Mouse (Mus musculus): Measurements from ENCODE around the gene Limk1. TPM values are rescaled to one million over a fixed set of nuclear protein-coding genes. Genes with fewer than 3 reads are reported as not detected.
"Not testable (repeated sequence)": the region's sequence is repeated elsewhere in the genome, so short reads cannot be mapped to it uniquely, and the experiment has no call there.

The Limk1 gene
- polyA plus RNA-seq, 1 experiment from 2014 or later: 8.0 TPM

- Histone ChIP-seq H3K27ac (replicated peaks) (peak overlapping the region; percentile 71; the same call in 1 of the 2 replicates), H3K4me3 (no peak overlapping the region), H3K36me3 (peaks cover 45% of the 10 kb centered on the region), H3K4me1 (peaks cover 47% of the 10 kb centered on the region), H3K9me3 (replicated peaks) (no peaks in the 10 kb centered on the region), H3K27me3 (ENCODE audit: low read depth, poor library complexity, severe bottlenecking) (no peaks in the 10 kb centered on the region)
- WGBS: 91% methylated on average over 6 of the region's 6 CpGs
- no peak for DNase-seq (ENCODE audit: low spot score)
Observed at GRCm38 (mm10) chr5:134672611-134673010, 15.8 kb downstream of the Limk1 start.

- Histone ChIP-seq H3K27me3 (ENCODE audit: low read depth, poor library complexity, severe bottlenecking) (no peaks in the 10 kb centered on the region), H3K9me3 (replicated peaks) (no peaks in the 10 kb centered on the region), H3K36me3 (peaks cover 50% of the 10 kb centered on the region), H3K27ac (replicated peaks) (peak overlapping the region; percentile 71), H3K4me3 (no peak overlapping the region), H3K4me1 (peaks cover 43% of the 10 kb centered on the region)
- DNase-seq (ENCODE audit: low spot score): no peak
- WGBS: 97% methylated on average over 1 of the region's 1 CpGs
Observed at GRCm38 (mm10) chr5:134672198-134672516, 16.2 kb downstream of the Limk1 start.

GRCm38 (mm10) chr5:134671335-134672197 is 16.8 kb downstream of the Limk1 start:
- Histone ChIP-seq H3K36me3 (peaks cover 53% of the 10 kb centered on the region), H3K27ac (replicated peaks) (peak overlapping the region; percentile 71), H3K27me3 (ENCODE audit: low read depth, poor library complexity, severe bottlenecking) (no peaks in the 10 kb centered on the region), H3K4me1 (peaks cover 37% of the 10 kb centered on the region), H3K4me3 (no peak overlapping the region), H3K9me3 (replicated peaks) (no peaks in the 10 kb centered on the region)
- 79% methylated on average over 17 of the region's 17 CpGs for WGBS
- no peak for DNase-seq (ENCODE audit: low spot score)

GRCm38 (mm10) chr5:134669001-134669708 is 19.2 kb downstream of the Limk1 start:
- no peaks in the 10 kb centered on the region for H3K9me3 ChIP-seq (replicated peaks)
- no peak for DNase-seq (ENCODE audit: low spot score)
- 78% methylated on average over 20 of the region's 20 CpGs for WGBS
- H3K36me3 ChIP-seq: peaks cover 74% of the 10 kb centered on the region
- no peak overlapping the region for H3K4me3 ChIP-seq
- no peaks in the 10 kb centered on the region for H3K27me3 ChIP-seq (ENCODE audit: low read depth, poor library complexity, severe bottlenecking)
- H3K4me1 ChIP-seq: peaks cover 16% of the 10 kb centered on the region
- no peak overlapping the region; the same call in 1 of the 2 replicates for H3K27ac ChIP-seq (replicated peaks)

GRCm38 (mm10) chr5:134668495-134668894 is 19.9 kb downstream of the Limk1 start:
- Histone ChIP-seq H3K36me3 (peaks cover 81% of the 10 kb centered on the region), H3K27ac (replicated peaks) (no peak overlapping the region; the same call in 1 of the 2 replicates), H3K27me3 (ENCODE audit: low read depth, poor library complexity, severe bottlenecking) (no peaks in the 10 kb centered on the region), H3K4me1 (peaks cover 16% of the 10 kb centered on the region), H3K9me3 (replicated peaks) (no peaks in the 10 kb centered on the region), H3K4me3 (no peak overlapping the region)
- DNase-seq (ENCODE audit: low spot score): peak; percentile 67
- WGBS: 21% methylated on average over 8 of the region's 8 CpGs

- H3K27me3 ChIP-seq (ENCODE audit: low read depth, poor library complexity, severe bottlenecking): no peaks in the 10 kb centered on the region
- DNase-seq (ENCODE audit: low spot score): no peak
- no peaks in the 10 kb centered on the region for H3K9me3 ChIP-seq (replicated peaks)
- H3K27ac ChIP-seq (replicated peaks): no peak overlapping the region
- H3K4me3 ChIP-seq: no peak overlapping the region
- WGBS: 73% methylated on average over 4 of the region's 4 CpGs
- H3K36me3 ChIP-seq: peaks cover 52% of the 10 kb centered on the region
- H3K4me1 ChIP-seq: peaks cover 8% of the 10 kb centered on the region; the same call in 1 of the 2 replicates
Observed at GRCm38 (mm10) chr5:134656708-134657107, 31.7 kb downstream of the Limk1 start.

- Histone ChIP-seq H3K27ac (replicated peaks) (no peak overlapping the region), H3K4me3 (no peak overlapping the region), H3K27me3 (ENCODE audit: low read depth, poor library complexity, severe bottlenecking) (no peaks in the 10 kb centered on the region), H3K9me3 (replicated peaks) (no peaks in the 10 kb centered on the region; the same call in 1 of the 2 replicates), H3K4me1 (peaks cover 7% of the 10 kb centered on the region; the same call in 1 of the 2 replicates), H3K36me3 (peaks cover 8% of the 10 kb centered on the region)
- no peak for DNase-seq (ENCODE audit: low spot score)
- 84% methylated on average over 7 of the region's 7 CpGs for WGBS
Observed at GRCm38 (mm10) chr5:134652015-134652414, 36.4 kb downstream of the Limk1 start.

- Histone ChIP-seq H3K27me3 (ENCODE audit: low read depth, poor library complexity, severe bottlenecking) (no peaks in the 10 kb centered on the region), H3K36me3 (no peaks in the 10 kb centered on the region), H3K9me3 (replicated peaks) (no peaks in the 10 kb centered on the region; the same call in 1 of the 2 replicates), H3K4me1 (no peaks in the 10 kb centered on the region), H3K27ac (replicated peaks) (no peak overlapping the region), H3K4me3 (no peak overlapping the region)
- WGBS: 51% methylated on average over 5 of the region's 5 CpGs
- DNase-seq (ENCODE audit: low spot score): peak; percentile 33
Observed at GRCm38 (mm10) chr5:134650926-134651325, 37.5 kb downstream of the Limk1 start.

GRCm38 (mm10) chr5:134648976-134649375 is 39.4 kb downstream of the Limk1 start:
- DNase-seq (ENCODE audit: low spot score); H3K27ac ChIP-seq (replicated peaks); H3K27me3 ChIP-seq (ENCODE audit: low read depth, poor library complexity, severe bottlenecking); H3K4me1 ChIP-seq; H3K4me3 ChIP-seq; H3K9me3 ChIP-seq (replicated peaks); H3K36me3 ChIP-seq: not testable (repeated sequence)
- 71% methylated on average over 4 of the region's 4 CpGs for WGBS

- no peak overlapping the region for H3K27ac ChIP-seq (replicated peaks)
- no peak overlapping the region for H3K4me3 ChIP-seq
- WGBS: 74% methylated on average over 2 of the region's 2 CpGs
- H3K4me1 ChIP-seq: no peaks in the 10 kb centered on the region
- no peaks in the 10 kb centered on the region for H3K27me3 ChIP-seq (ENCODE audit: low read depth, poor library complexity, severe bottlenecking)
- no peak for DNase-seq (ENCODE audit: low spot score)
- H3K36me3 ChIP-seq: no peaks in the 10 kb centered on the region
- no peaks in the 10 kb centered on the region; the same call in 1 of the 2 replicates for H3K9me3 ChIP-seq (replicated peaks)
Observed at GRCm38 (mm10) chr5:134647394-134647793, 41.0 kb downstream of the Limk1 start.

GRCm38 (mm10) chr5:134646461-134646860 is 41.9 kb downstream of the Limk1 start:
- DNase-seq (ENCODE audit: low spot score): no peak
- Histone ChIP-seq H3K27ac (replicated peaks) (no peak overlapping the region), H3K4me3 (no peak overlapping the region), H3K9me3 (replicated peaks) (no peaks in the 10 kb centered on the region; the same call in 1 of the 2 replicates), H3K4me1 (no peaks in the 10 kb centered on the region), H3K36me3 (no peaks in the 10 kb centered on the region), H3K27me3 (ENCODE audit: low read depth, poor library complexity, severe bottlenecking) (no peaks in the 10 kb centered on the region)
- 66% methylated on average over 4 of the region's 4 CpGs for WGBS

GRCm38 (mm10) chr5:134644643-134645118 is 43.7 kb downstream of the Limk1 start:
- 84% methylated on average over 8 of the region's 8 CpGs for WGBS

GRCm38 (mm10) chr5:134644121-134644520 is 44.3 kb downstream of the Limk1 start:
- 77% methylated on average over 1 of the region's 1 CpGs for WGBS
- peaks cover 8% of the 10 kb centered on the region for H3K4me1 ChIP-seq
- DNase-seq (ENCODE audit: low spot score): no peak
- H3K27ac ChIP-seq (replicated peaks): no peak overlapping the region
- H3K4me3 ChIP-seq: no peak overlapping the region
- no peaks in the 10 kb centered on the region for H3K36me3 ChIP-seq
- H3K27me3 ChIP-seq (ENCODE audit: low read depth, poor library complexity, severe bottlenecking): no peaks in the 10 kb centered on the region
- H3K9me3 ChIP-seq (replicated peaks): no peaks in the 10 kb centered on the region

More at GRCm38 (mm10) chr5:134644643-134645118, 43.7 kb downstream of the Limk1 start:
- Histone ChIP-seq H3K27ac (replicated peaks) (no peak overlapping the region), H3K36me3 (no peaks in the 10 kb centered on the region), H3K4me1 (peaks cover 5% of the 10 kb centered on the region), H3K27me3 (ENCODE audit: low read depth, poor library complexity, severe bottlenecking) (no peaks in the 10 kb centered on the region), H3K4me3 (no peak overlapping the region), H3K9me3 (replicated peaks) (no peaks in the 10 kb centered on the region)
- no peak for DNase-seq (ENCODE audit: low spot score)
